Mouse (Mus musculus) G1E (cell line): Measurements from ENCODE around the gene Anp32b.
A peak's percentile ranks its signal among the peaks of the same experiment; 100 is the strongest.

ENCODE experiments used
- CTCF ChIP-seq: IDR thresholded peaks from 2 replicates; pipeline ENCODE4 v1.5.1; 2012; ENCODE audit warnings: low read depth, low read length, inconsistent platforms, mixed read lengths
- GATA1 ChIP-seq: IDR thresholded peaks from 2 replicates; pipeline ENCODE4 v1.6.1; 2012; ENCODE audit warnings: borderline replicate concordance, low read length, inconsistent platforms, mixed read lengths
- POLR2AphosphoS5 ChIP-seq: IDR thresholded peaks from 2 replicates; pipeline ENCODE4 v1.6.1; 2012; ENCODE audit warnings: low read depth, low read length, inconsistent platforms; ENCODE audit not compliant: insufficient replicate concordance
- TAL1 ChIP-seq: conservative IDR thresholded peaks from 2 replicates; pipeline ENCODE4 v1.6.1; 2012; ENCODE audit warnings: low read depth, low read length, inconsistent platforms, mixed read lengths

- TF ChIP-seq CTCF (no peak), GATA1 (no peak), TAL1 (peak; percentile 29; the same call in 1 of the 2 replicates), POLR2AphosphoS5 (no peak)
Measured at GRCm38 (mm10) chr4:46406966-46407703, 43.6 kb upstream of the Anp32b start.
